Mouse (Mus musculus): Measurements from ENCODE around the gene Map2k5. TPM values are rescaled to one million over a fixed set of nuclear protein-coding genes. Genes with fewer than 3 reads are reported as not detected.

Gene Map2k5
- polyA plus RNA-seq, 1 experiment from 2014 or later: 40.9 TPM

DNA sequence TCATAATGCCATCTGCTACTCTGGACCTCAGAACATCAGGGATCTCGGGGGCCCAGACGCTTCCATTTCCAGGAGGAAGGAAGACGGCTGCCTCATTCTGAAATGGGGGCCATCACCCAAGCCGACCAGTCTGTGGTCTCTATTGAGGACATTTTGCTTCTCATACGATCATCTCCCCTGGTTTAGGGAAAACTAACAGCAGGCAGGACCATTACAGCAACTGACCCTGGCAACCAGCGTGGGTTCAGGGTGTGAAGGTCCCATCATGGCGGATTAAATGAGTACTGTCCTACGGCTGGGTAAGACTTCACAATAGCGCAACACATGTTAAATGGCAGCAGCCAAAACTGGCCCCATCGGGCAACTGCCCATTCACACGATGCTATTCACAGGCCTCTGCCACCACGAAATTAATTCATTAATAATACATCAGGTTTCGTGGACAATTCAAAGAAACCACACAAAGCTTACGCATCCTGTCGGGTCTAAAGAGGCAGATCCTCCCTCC, 170.9 kb downstream of the Map2k5 start:
- 0 out of 2 replicates have a peak overlapping the region, but pooled peaks have one; percentile 4 for H3K4me2 ChIP-seq (replicated peaks)
- H3K36me3 ChIP-seq: peaks cover 18% of the 10 kb centered on the region
- WGBS: 32% methylated on average over 15 of the region's 15 CpGs
- H3K9ac ChIP-seq (replicated peaks): no peak overlapping the region
- no peaks in the 10 kb centered on the region for H3K27me3 ChIP-seq
- H3K27ac ChIP-seq: no peak overlapping the region; the same call in 1 of the 2 replicates
- H3K4me1 ChIP-seq (replicated peaks): peaks cover 21% of the 10 kb centered on the region
- H3K4me3 ChIP-seq (replicated peaks): no peak overlapping the region
- ATAC-seq: no peak
- H3K9me3 ChIP-seq: no peaks in the 10 kb centered on the region

GRCm38 (mm10) chr9:63203461-63203860, 174.2 kb downstream of the Map2k5 start:
- H3K4me1 ChIP-seq (replicated peaks): peaks cover 22% of the 10 kb centered on the region
- H3K36me3 ChIP-seq: peaks cover 22% of the 10 kb centered on the region
- H3K9me3 ChIP-seq: no peaks in the 10 kb centered on the region
- WGBS: 88% methylated on average over 3 of the region's 3 CpGs
- no peak overlapping the region for H3K4me3 ChIP-seq (replicated peaks)
- H3K9ac ChIP-seq (replicated peaks): no peak overlapping the region
- H3K4me2 ChIP-seq (replicated peaks): no peak overlapping the region
- H3K27ac ChIP-seq: no peak overlapping the region
- no peak for ATAC-seq
- no peaks in the 10 kb centered on the region for H3K27me3 ChIP-seq

GRCm38 (mm10) chr9:63201376-63202323, 176.1 kb downstream of the Map2k5 start:
- H3K4me2 ChIP-seq (replicated peaks): no peak overlapping the region
- peaks cover 22% of the 10 kb centered on the region for H3K36me3 ChIP-seq
- ATAC-seq: no peak
- H3K27me3 ChIP-seq: no peaks in the 10 kb centered on the region
- no peak overlapping the region for H3K9ac ChIP-seq (replicated peaks)
- H3K4me1 ChIP-seq (replicated peaks): peaks cover 28% of the 10 kb centered on the region
- H3K27ac ChIP-seq: no peak overlapping the region
- H3K9me3 ChIP-seq: no peaks in the 10 kb centered on the region
- no peak overlapping the region for H3K4me3 ChIP-seq (replicated peaks)
- WGBS: 91% methylated on average over 15 of the region's 15 CpGs

DNA sequence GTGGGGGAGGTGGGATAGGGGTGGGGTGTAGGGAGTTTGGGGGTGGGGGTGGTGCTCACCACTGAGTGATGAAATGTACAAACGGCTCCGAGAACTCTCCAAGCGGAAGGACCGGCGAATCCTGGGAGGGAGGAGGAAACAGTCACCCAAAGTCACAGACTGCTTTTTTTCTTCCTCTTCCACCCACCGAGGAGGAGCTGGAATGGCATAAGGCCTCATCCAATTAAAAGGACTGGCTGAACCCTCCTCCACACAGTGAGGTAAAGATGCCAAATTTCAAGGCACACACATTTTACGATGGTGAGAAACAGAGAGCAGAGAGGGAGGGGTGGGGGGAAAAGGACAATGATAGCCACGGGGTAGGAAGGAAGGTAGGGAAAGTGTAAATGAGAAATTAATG, 180.4 kb downstream of the Map2k5 start:
- H3K4me1 ChIP-seq (replicated peaks): peaks cover 39% of the 10 kb centered on the region
- no peak overlapping the region for H3K9ac ChIP-seq (replicated peaks)
- H3K27ac ChIP-seq: no peak overlapping the region
- no peak overlapping the region for H3K4me2 ChIP-seq (replicated peaks)
- no peaks in the 10 kb centered on the region for H3K27me3 ChIP-seq
- ATAC-seq: no peak
- no peaks in the 10 kb centered on the region for H3K9me3 ChIP-seq
- no peak overlapping the region for H3K4me3 ChIP-seq (replicated peaks)
- H3K36me3 ChIP-seq: peaks cover 13% of the 10 kb centered on the region
- 11% methylated on average over 8 of the region's 8 CpGs for WGBS

DNA sequence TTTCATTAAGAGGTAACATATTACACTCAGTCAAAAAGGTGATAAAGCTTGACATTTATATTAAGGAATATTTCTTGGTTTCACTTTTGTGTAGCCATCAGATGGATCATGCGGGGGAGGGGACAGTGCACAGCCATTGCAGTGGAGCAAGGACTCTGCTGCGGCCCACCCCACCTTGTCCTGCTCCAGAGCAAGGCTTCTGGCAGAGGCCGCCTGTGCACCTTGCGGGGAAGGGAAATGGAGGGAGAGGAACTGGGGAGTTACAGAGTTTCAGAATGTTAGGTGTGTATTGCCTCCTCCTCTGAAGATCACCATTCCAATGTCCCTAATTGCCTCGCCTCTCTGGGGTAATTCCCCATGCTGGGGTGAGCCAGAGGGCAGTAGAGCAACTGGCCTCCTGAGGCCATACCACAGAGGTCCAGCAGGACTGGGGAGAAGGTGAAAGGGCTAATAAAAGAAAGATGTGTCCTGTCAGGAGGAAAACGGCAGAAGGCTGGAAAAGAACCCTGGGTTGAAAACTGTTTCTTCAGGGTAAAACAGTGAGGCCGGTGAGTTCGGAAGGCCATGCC, 181.5 kb downstream of the Map2k5 start:
- Histone ChIP-seq H3K27me3 (no peaks in the 10 kb centered on the region), H3K27ac (no peak overlapping the region), H3K4me3 (replicated peaks) (no peak overlapping the region), H3K36me3 (peaks cover 5% of the 10 kb centered on the region; the same call in 1 of the 2 replicates), H3K4me2 (replicated peaks) (no peak overlapping the region), H3K4me1 (replicated peaks) (peaks cover 39% of the 10 kb centered on the region), H3K9ac (replicated peaks) (no peak overlapping the region), H3K9me3 (no peaks in the 10 kb centered on the region)
- WGBS: 56% methylated on average over 8 of the region's 8 CpGs
- no peak for ATAC-seq

DNA sequence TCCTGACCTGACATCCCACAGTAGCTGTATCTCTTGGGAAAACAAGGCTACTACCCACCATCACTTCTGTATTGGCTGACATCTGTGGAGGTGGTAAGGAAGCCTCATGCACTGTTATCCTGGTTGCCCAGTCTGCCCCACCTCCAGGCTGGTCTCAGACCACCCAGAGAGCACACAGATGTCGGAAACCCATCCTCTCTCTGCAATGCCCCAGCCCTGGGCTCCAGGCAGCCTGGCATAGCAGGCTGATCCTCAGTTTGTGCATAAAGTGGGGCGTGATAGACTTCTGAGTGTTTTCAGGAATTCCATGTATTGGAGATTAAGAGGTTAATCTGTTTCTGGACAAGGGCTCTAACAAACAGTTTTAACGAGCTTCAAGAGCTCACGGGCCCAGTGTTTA, 182.2 kb downstream of the Map2k5 start:
- Histone ChIP-seq H3K27ac (no peak overlapping the region), H3K9me3 (no peaks in the 10 kb centered on the region), H3K27me3 (no peaks in the 10 kb centered on the region), H3K4me3 (replicated peaks) (no peak overlapping the region), H3K36me3 (peaks cover 5% of the 10 kb centered on the region), H3K9ac (replicated peaks) (no peak overlapping the region), H3K4me2 (replicated peaks) (no peak overlapping the region), H3K4me1 (replicated peaks) (peaks cover 39% of the 10 kb centered on the region)
- 0 out of 2 replicates have a peak, but pooled peaks have one; percentile 43 for ATAC-seq
- 23% methylated on average over 4 of the region's 4 CpGs for WGBS

- no peak for ATAC-seq
- 49% methylated on average over 9 of the region's 9 CpGs for WGBS
- no peak overlapping the region for H3K27ac ChIP-seq
- no peak overlapping the region for H3K9ac ChIP-seq (replicated peaks)
- peaks cover 5% of the 10 kb centered on the region for H3K36me3 ChIP-seq
- no peak overlapping the region for H3K4me3 ChIP-seq (replicated peaks)
- H3K4me1 ChIP-seq (replicated peaks): peaks cover 39% of the 10 kb centered on the region
- H3K4me2 ChIP-seq (replicated peaks): no peak overlapping the region
- no peaks in the 10 kb centered on the region for H3K9me3 ChIP-seq
- H3K27me3 ChIP-seq: no peaks in the 10 kb centered on the region
Measured at GRCm38 (mm10) chr9:63194791-63195190, 182.9 kb downstream of the Map2k5 start.

DNA sequence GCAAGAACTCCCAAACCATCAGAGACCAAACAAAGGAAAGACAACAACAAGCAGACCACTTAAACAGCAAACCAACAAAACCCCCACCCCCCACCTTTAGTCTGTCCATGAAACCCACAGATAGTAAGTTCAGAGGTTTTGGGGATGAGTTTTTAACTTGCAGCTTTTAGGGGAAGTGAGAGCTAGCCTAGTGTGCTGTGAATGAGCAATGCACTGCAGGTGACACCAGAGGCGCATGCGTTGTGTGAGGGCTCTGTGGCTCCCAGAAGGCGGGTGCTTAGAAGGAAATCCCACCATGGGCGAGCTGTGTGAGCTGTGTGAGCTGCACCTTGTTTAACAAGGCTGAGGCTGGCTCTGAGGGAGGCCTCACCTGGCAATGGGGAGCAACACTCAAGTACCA, 184.9 kb downstream of the Map2k5 start:
- peaks cover 40% of the 10 kb centered on the region for H3K4me1 ChIP-seq (replicated peaks)
- H3K27ac ChIP-seq: 0 out of 2 replicates have a peak overlapping the region, but pooled peaks have one; percentile 10
- H3K9me3 ChIP-seq: no peaks in the 10 kb centered on the region
- ATAC-seq: no peak
- no peaks in the 10 kb centered on the region for H3K27me3 ChIP-seq
- no peak overlapping the region for H3K9ac ChIP-seq (replicated peaks)
- no peak overlapping the region for H3K4me2 ChIP-seq (replicated peaks)
- WGBS: 64% methylated on average over 4 of the region's 4 CpGs
- no peak overlapping the region for H3K4me3 ChIP-seq (replicated peaks)
- peaks cover 5% of the 10 kb centered on the region for H3K36me3 ChIP-seq

- no peaks in the 10 kb centered on the region; the same call in 1 of the 2 replicates for H3K36me3 ChIP-seq
- 8% methylated on average over 7 of the region's 7 CpGs for WGBS
- H3K27ac ChIP-seq: 0 out of 2 replicates have a peak overlapping the region, but pooled peaks have one; percentile 1
- H3K9me3 ChIP-seq: no peaks in the 10 kb centered on the region
- H3K4me2 ChIP-seq (replicated peaks): peak overlapping the region; percentile 25; the same call in 1 of the 2 replicates
- peaks cover 46% of the 10 kb centered on the region for H3K4me1 ChIP-seq (replicated peaks)
- ATAC-seq: 0 out of 2 replicates have a peak, but pooled peaks have one; percentile 37
- peaks cover 28% of the 10 kb centered on the region for H3K27me3 ChIP-seq
- H3K9ac ChIP-seq (replicated peaks): no peak overlapping the region
- no peak overlapping the region for H3K4me3 ChIP-seq (replicated peaks)
Measured at GRCm38 (mm10) chr9:63187310-63187709, 190.4 kb downstream of the Map2k5 start.

DNA sequence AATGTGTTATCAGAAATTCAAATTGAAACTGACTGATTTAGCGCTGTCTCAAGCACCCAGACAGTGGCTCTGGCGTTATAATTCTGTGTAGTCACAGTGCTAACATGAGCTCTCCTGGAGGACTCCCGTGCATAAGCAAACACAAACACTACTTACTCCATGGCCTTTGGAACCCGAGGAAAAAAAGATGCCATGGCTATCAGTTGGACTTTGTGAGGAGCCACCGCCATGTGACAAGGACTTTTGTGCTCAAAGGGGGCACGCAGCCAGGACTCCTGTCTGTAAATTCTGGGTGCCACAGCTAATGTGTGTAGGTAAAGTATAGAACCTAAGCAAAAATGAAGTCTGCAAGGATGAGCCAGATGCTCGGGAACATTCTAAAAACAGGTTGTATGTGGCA, 192.5 kb downstream of the Map2k5 start:
- Histone ChIP-seq H3K27ac (no peak overlapping the region), H3K4me1 (replicated peaks) (peaks cover 64% of the 10 kb centered on the region)
- 67% methylated on average over 7 of the region's 7 CpGs for WGBS

DNA sequence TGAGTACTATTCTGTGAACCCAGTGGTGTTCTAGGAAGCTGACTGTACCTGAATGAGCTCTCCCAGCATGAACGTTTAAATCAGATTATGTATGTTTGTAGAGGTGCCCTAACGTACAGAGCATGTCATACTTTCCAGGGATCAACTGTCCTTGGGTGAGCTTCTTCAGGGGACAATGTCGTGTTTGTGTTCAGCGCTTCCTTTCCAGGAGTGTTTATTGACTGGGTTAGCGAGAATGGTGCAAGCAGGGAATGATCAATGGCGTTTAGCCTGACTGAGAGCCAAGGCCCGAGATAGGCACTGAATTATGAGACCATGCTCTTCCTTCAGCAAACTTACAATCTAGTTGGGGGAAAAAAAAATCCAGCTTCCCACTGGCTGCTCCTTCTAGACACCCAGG, 193.8 kb downstream of the Map2k5 start:
- H3K27ac ChIP-seq: no peak overlapping the region
- no peak overlapping the region for H3K9ac ChIP-seq (replicated peaks)
- H3K4me3 ChIP-seq (replicated peaks): no peak overlapping the region
- WGBS: 72% methylated on average over 7 of the region's 7 CpGs
- H3K36me3 ChIP-seq: no peaks in the 10 kb centered on the region
- no peak overlapping the region for H3K4me2 ChIP-seq (replicated peaks)
- H3K4me1 ChIP-seq (replicated peaks): peaks cover 64% of the 10 kb centered on the region
- ATAC-seq: no peak
- H3K9me3 ChIP-seq: no peaks in the 10 kb centered on the region
- H3K27me3 ChIP-seq: peaks cover 50% of the 10 kb centered on the region

More for the DNA sequence above, 192.5 kb downstream of the Map2k5 start:
- H3K36me3 ChIP-seq: no peaks in the 10 kb centered on the region
- H3K9me3 ChIP-seq: no peaks in the 10 kb centered on the region
- H3K4me3 ChIP-seq (replicated peaks): no peak overlapping the region
- ATAC-seq: no peak
- peaks cover 36% of the 10 kb centered on the region for H3K27me3 ChIP-seq
- H3K4me2 ChIP-seq (replicated peaks): no peak overlapping the region
- H3K9ac ChIP-seq (replicated peaks): no peak overlapping the region

Data from midbrain, embryonic 13.5 days (tissue).